In genomic region chr11:49245176-49245575, GRCm38 (mm10) we compare ENCODE assay signal across 8 mouse cellular contexts. TPM values are rescaled to one million over a fixed set of nuclear protein-coding genes. Genes with fewer than 3 reads are reported as not detected.
A peak's percentile ranks its signal among the peaks of the same experiment; 100 is the strongest.
DNase-seq lines count a peak whose midpoint lies in the region; ATAC-seq and TF ChIP-seq lines count a peak whose summit lies in the region.
"Had no signal": no experiment of that assay in that cellular context is flagged by ENCODE, and none has a peak within 500 bp of the region (broad histone marks: within the 10 kb centered on the region; RNA-seq: fewer than 3 reads in every experiment).

No protein-coding gene starts in this region.

- no peak for ATAC-seq in embryonic facial prominence, embryonic 11.5 days (replicated peaks; ENCODE audit: insufficient number of reproducible peaks, low FRiP score, low TSS enrichment, low read depth)
- no peak for ATAC-seq in liver, embryonic 14.5 days (ENCODE audit: insufficient read depth)

- H3K27ac ChIP-seq in embryonic facial prominence, embryonic 11.5 days (replicated peaks; ENCODE audit: low read depth, low read length), result no peak overlapping the region
- H3K27ac ChIP-seq in liver, embryonic 14.5 days, result peak overlapping the region; percentile 73

- no peaks in the 10 kb centered on the region for H3K4me1 ChIP-seq in embryonic facial prominence, embryonic 11.5 days (ENCODE audit: control insufficient read depth, insufficient read depth, low read length)
- H3K4me1 ChIP-seq in liver, embryonic 14.5 days (replicated peaks; ENCODE audit: control insufficient read depth in 2 of 2, insufficient read depth in 2 of 2, low read length in 1 of 2), result peaks cover 43 to 54% of the 10 kb centered on the region in 2 experiments

- no peaks in the 10 kb centered on the region for H3K27me3 ChIP-seq in embryonic facial prominence, embryonic 11.5 days (ENCODE audit: control insufficient read depth, insufficient read depth, low read length)
- H3K27me3 ChIP-seq in liver, embryonic 14.5 days (ENCODE audit: control insufficient read depth, insufficient read depth, low read length), result no peaks in the 10 kb centered on the region
- H3K27me3 ChIP-seq in splenic B cell, adult 2 months (ENCODE audit: control insufficient read depth, insufficient read depth, low read length, poor library complexity, severe bottlenecking), result no peaks in the 10 kb centered on the region

- no peaks in the 10 kb centered on the region for H3K9me3 ChIP-seq in embryonic facial prominence, embryonic 11.5 days (replicated peaks; ENCODE audit: control insufficient read depth, low read length)
- H3K9me3 ChIP-seq in liver, embryonic 14.5 days (ENCODE audit: control insufficient read depth, low read length), result no peaks in the 10 kb centered on the region

- no peak overlapping the region for H3K9ac ChIP-seq in embryonic facial prominence, embryonic 11.5 days (replicated peaks; ENCODE audit: low read length)
- H3K9ac ChIP-seq in liver, embryonic 14.5 days (replicated peaks), result peak overlapping the region; percentile 43; the same call in 1 of the 2 replicates

- peak overlapping the region; percentile 22; the same call in 1 of the 2 replicates for H3K4me2 ChIP-seq in embryonic facial prominence, embryonic 11.5 days (ENCODE audit: low read depth, low read length)
- H3K4me2 ChIP-seq in liver, embryonic 14.5 days (ENCODE audit: low read depth), result peak overlapping the region; percentile 96

- no peak for TF ChIP-seq CTCF in liver, embryonic 14.5 days (IDR thresholded peaks at IDR 0.05; ENCODE audit: low read depth)

- peak; percentile 89 for DNase-seq in 3134 (ENCODE audit: extremely low read depth, insufficient read length, low spot score)
- peak; percentile 70 for DNase-seq in A20 (ENCODE audit: low read depth, low spot score)
- DNase-seq in embryonic facial prominence, embryonic 11.5 days (ENCODE audit: low spot score), result peak; percentile 35
- DNase-seq in induced T-regulatory cell, adult 2 months (ENCODE audit: low read depth), result peak; percentile 62
- DNase-seq in liver, embryonic 14.5 days (ENCODE audit: low read depth in 3 of 3, low spot score in 3 of 3), result peak in 1 of 3 experiments; percentile 41
- peak; percentile 43 for DNase-seq in splenic B cell, adult 2 months (ENCODE audit: low read depth, low spot score)
- no peak for DNase-seq in layer of hippocampus, postnatal 10 days (ENCODE audit: low spot score in 2 of 2)

- no peaks in the 10 kb centered on the region for H3K36me3 ChIP-seq in embryonic facial prominence, embryonic 11.5 days (replicated peaks; ENCODE audit: control insufficient read depth, insufficient read depth, low read depth, low read length)
- H3K36me3 ChIP-seq in liver, embryonic 14.5 days (replicated peaks; ENCODE audit: control insufficient read depth, insufficient read depth, low read depth), result no peaks in the 10 kb centered on the region
- H3K36me3 ChIP-seq in splenic B cell, adult 2 months (ENCODE audit: control insufficient read depth, insufficient read depth, low read length, poor library complexity, severe bottlenecking), result no peaks in the 10 kb centered on the region; the same call in 1 of the 2 replicates

- TF ChIP-seq EP300 in liver, embryonic 14.5 days (IDR thresholded peaks at IDR 0.05; ENCODE audit: low read depth), result no peak

- H3K4me3 ChIP-seq in embryonic facial prominence, embryonic 11.5 days (ENCODE audit: low read depth, low read length), result no peak overlapping the region
- H3K4me3 ChIP-seq in liver, embryonic 14.5 days (ENCODE audit: insufficient read depth in 1 of 2, low read depth in 2 of 2, low read length in 2 of 2), result peak overlapping the region; percentile 48 to 68

- 10% methylated on average over 7 of the region's 7 CpGs for WGBS in embryonic facial prominence, embryonic 11.5 days
- 16% methylated on average over 7 of the region's 7 CpGs for WGBS in liver, embryonic 14.5 days (ENCODE audit: insufficient replicate concordance)

RNA-seq across cellular contexts. Expression of gene Mgat1, which starts 1.2 kb away (rescaled TPM):
- polyA plus RNA-seq in embryonic facial prominence, embryonic 11.5 days (2014; fragmentation: Nextera tagmentation; extraction: Ambion mirVana), result 26.4 and 32.8 TPM in 2 replicates
- 22.8 and 23.7 TPM in 2 replicates for polyA plus RNA-seq in liver, embryonic 14.5 days (2012; rRNA removed)
- 22.6 and 25.7 TPM in 2 replicates for polyA plus RNA-seq in liver, embryonic 14.5 days (2014; fragmentation: Nextera tagmentation; extraction: Ambion mirVana)
- 10 to 100 TPM; 43.9 to 50.2 TPM for total RNA-seq in layer of hippocampus, postnatal 10 days (2021)

RNA-seq across cellular contexts. Expression of gene Olfr1393, which starts 32.9 kb away (rescaled TPM):
- polyA plus RNA-seq in embryonic facial prominence, embryonic 11.5 days (2014; fragmentation: Nextera tagmentation; extraction: Ambion mirVana), result 0.17 TPM in 1 of 2 replicates, not detected in the other
- polyA plus RNA-seq in liver, embryonic 14.5 days (2012; rRNA removed), result 0.03 and 0.08 TPM in 2 replicates
- polyA plus RNA-seq in liver, embryonic 14.5 days (2014; fragmentation: Nextera tagmentation; extraction: Ambion mirVana), result 0.05 and 0.10 TPM in 2 replicates
- not detected for total RNA-seq in layer of hippocampus, postnatal 10 days (2021)

RNA-seq across cellular contexts. Expression of gene Olfr1392, which starts 39.9 kb away (rescaled TPM):
- polyA plus RNA-seq in embryonic facial prominence, embryonic 11.5 days (2014; fragmentation: Nextera tagmentation; extraction: Ambion mirVana), result not detected in 2 replicates
- 0.01 TPM in 2 replicates for polyA plus RNA-seq in liver, embryonic 14.5 days (2012; rRNA removed)
- polyA plus RNA-seq in liver, embryonic 14.5 days (2014; fragmentation: Nextera tagmentation; extraction: Ambion mirVana), result not detected in 2 replicates
- total RNA-seq in layer of hippocampus, postnatal 10 days (2021), result under 1 TPM; 0.11 to 0.14 TPM
- total RNA-seq: heart, postnatal 10 days had no signal

RNA-seq across cellular contexts. Expression of gene Zfp62, which starts 42.1 kb away (rescaled TPM):
- polyA plus RNA-seq in embryonic facial prominence, embryonic 11.5 days (2014; fragmentation: Nextera tagmentation; extraction: Ambion mirVana), result 64.0 and 66.1 TPM in 2 replicates
- 3.1 and 5.2 TPM in 2 replicates for polyA plus RNA-seq in liver, embryonic 14.5 days (2012; rRNA removed)
- 10.6 and 11.4 TPM in 2 replicates for polyA plus RNA-seq in liver, embryonic 14.5 days (2014; fragmentation: Nextera tagmentation; extraction: Ambion mirVana)
- total RNA-seq in layer of hippocampus, postnatal 10 days (2021), result 10 to 100 TPM; 33.9 to 36.4 TPM

RNA-seq across cellular contexts. Expression of gene Btnl9, which starts 58.2 kb away (rescaled TPM):
- polyA plus RNA-seq in embryonic facial prominence, embryonic 11.5 days (2014; fragmentation: Nextera tagmentation; extraction: Ambion mirVana), result 0.15 and 0.77 TPM in 2 replicates
- polyA plus RNA-seq in liver, embryonic 14.5 days (2012; rRNA removed), result 0.78 and 1.2 TPM in 2 replicates
- polyA plus RNA-seq in liver, embryonic 14.5 days (2014; fragmentation: Nextera tagmentation; extraction: Ambion mirVana), result 0.34 and 0.57 TPM in 2 replicates
- total RNA-seq in layer of hippocampus, postnatal 10 days (2021), result under 1 TPM; 0.30 to 0.40 TPM

Comparison
In these comparisons a context has a peak if more than half of its experiments do, and no peak if none do; other contexts are left out.
1. DNase-seq: peak in 3134 (single experiment), A20 (single experiment), embryonic facial prominence, embryonic 11.5 days (single experiment), induced T-regulatory cell, adult 2 months (single experiment) and splenic B cell, adult 2 months (single experiment); none in layer of hippocampus, postnatal 10 days (0 of 2).